Mouse (Mus musculus): ENCODE measurements at regions not wholly inside any gene's neighbourhood (a gene's known extent, or its start where the extent isn't known, plus 50 kb on each side); places are given as distances from the start of the nearest gene placed in this dataset.

- Histone ChIP-seq H3K9me3 (replicated peaks; ENCODE audit: control insufficient read depth, low read length, poor library complexity, severe bottlenecking) (no peaks in the 10 kb centered on the region), H3K27me3 (ENCODE audit: control insufficient read depth, insufficient read depth, low read depth, low read length) (no peaks in the 10 kb centered on the region), H3K36me3 (ENCODE audit: control insufficient read depth, insufficient read depth, low read length) (no peaks in the 10 kb centered on the region), H3K4me1 (ENCODE audit: control insufficient read depth, insufficient read depth, low read length) (no peaks in the 10 kb centered on the region), H3K27ac (ENCODE audit: low read length) (no peak overlapping the region), H3K9ac (ENCODE audit: low read depth, low read length) (no peak overlapping the region), H3K4me2 (ENCODE audit: low read length) (no peak overlapping the region), H3K4me3 (ENCODE audit: low read depth, low read length) (no peak overlapping the region)
- WGBS = 88% methylated on average over 6 of the region's 6 CpGs
- ATAC-seq = no peak
These were observed 145.1 kb upstream of the L3mbtl3 start for GRCm38 (mm10) chr10:26520879-26521278.

GRCm38 (mm10) chr10:26525848-26526546, 150.2 kb upstream of the L3mbtl3 start:
- no peaks in the 10 kb centered on the region for H3K27me3 ChIP-seq (ENCODE audit: control insufficient read depth, insufficient read depth, low read depth, low read length)
- H3K27ac ChIP-seq (ENCODE audit: low read length) = no peak overlapping the region
- H3K4me2 ChIP-seq (ENCODE audit: low read length) = no peak overlapping the region
- no peaks in the 10 kb centered on the region for H3K4me1 ChIP-seq (ENCODE audit: control insufficient read depth, insufficient read depth, low read length)
- WGBS = 84% methylated on average over 4 of the region's 4 CpGs
- H3K4me3 ChIP-seq (ENCODE audit: low read depth, low read length) = no peak overlapping the region
- H3K9me3 ChIP-seq (replicated peaks; ENCODE audit: control insufficient read depth, low read length, poor library complexity, severe bottlenecking) = no peaks in the 10 kb centered on the region
- no peak overlapping the region for H3K9ac ChIP-seq (ENCODE audit: low read depth, low read length)
- no peak for ATAC-seq
- no peaks in the 10 kb centered on the region for H3K36me3 ChIP-seq (ENCODE audit: control insufficient read depth, insufficient read depth, low read length)

GRCm38 (mm10) chr10:26540189-26540588, 164.4 kb upstream of the L3mbtl3 start:
- no peak overlapping the region for H3K4me2 ChIP-seq (ENCODE audit: low read length)
- H3K27ac ChIP-seq (ENCODE audit: low read length) = no peak overlapping the region
- no peaks in the 10 kb centered on the region for H3K9me3 ChIP-seq (replicated peaks; ENCODE audit: control insufficient read depth, low read length, poor library complexity, severe bottlenecking)
- no peaks in the 10 kb centered on the region for H3K4me1 ChIP-seq (ENCODE audit: control insufficient read depth, insufficient read depth, low read length)
- H3K9ac ChIP-seq (ENCODE audit: low read depth, low read length) = no peak overlapping the region
- H3K4me3 ChIP-seq (ENCODE audit: low read depth, low read length) = no peak overlapping the region
- no peak for ATAC-seq
- no peaks in the 10 kb centered on the region for H3K27me3 ChIP-seq (ENCODE audit: control insufficient read depth, insufficient read depth, low read depth, low read length)
- H3K36me3 ChIP-seq (ENCODE audit: control insufficient read depth, insufficient read depth, low read length) = no peaks in the 10 kb centered on the region

GRCm38 (mm10) chr10:26544061-26544460, 168.3 kb upstream of the L3mbtl3 start:
- Histone ChIP-seq H3K9me3 (replicated peaks; ENCODE audit: control insufficient read depth, low read length, poor library complexity, severe bottlenecking) (no peaks in the 10 kb centered on the region), H3K4me3 (ENCODE audit: low read depth, low read length) (no peak overlapping the region), H3K4me1 (ENCODE audit: control insufficient read depth, insufficient read depth, low read length) (no peaks in the 10 kb centered on the region), H3K27me3 (ENCODE audit: control insufficient read depth, insufficient read depth, low read depth, low read length) (no peaks in the 10 kb centered on the region), H3K4me2 (ENCODE audit: low read length) (no peak overlapping the region), H3K36me3 (ENCODE audit: control insufficient read depth, insufficient read depth, low read length) (no peaks in the 10 kb centered on the region), H3K9ac (ENCODE audit: low read depth, low read length) (no peak overlapping the region), H3K27ac (ENCODE audit: low read length) (no peak overlapping the region)
- 95% methylated on average over 1 of the region's 1 CpGs for WGBS
- ATAC-seq = no peak

GRCm38 (mm10) chr10:26544796-26545195, 169.0 kb upstream of the L3mbtl3 start:
- Histone ChIP-seq H3K9ac (ENCODE audit: low read depth, low read length) (no peak overlapping the region), H3K4me3 (ENCODE audit: low read depth, low read length) (no peak overlapping the region), H3K36me3 (ENCODE audit: control insufficient read depth, insufficient read depth, low read length) (no peaks in the 10 kb centered on the region), H3K9me3 (replicated peaks; ENCODE audit: control insufficient read depth, low read length, poor library complexity, severe bottlenecking) (no peaks in the 10 kb centered on the region), H3K4me1 (ENCODE audit: control insufficient read depth, insufficient read depth, low read length) (no peaks in the 10 kb centered on the region), H3K4me2 (ENCODE audit: low read length) (no peak overlapping the region), H3K27me3 (ENCODE audit: control insufficient read depth, insufficient read depth, low read depth, low read length) (no peaks in the 10 kb centered on the region), H3K27ac (ENCODE audit: low read length) (no peak overlapping the region)
- ATAC-seq = no peak
- whole genome bisulfite sequencing = 85% methylated on average over 1 of the region's 1 CpGs

- ATAC-seq = no peak
- H3K9me3 ChIP-seq (replicated peaks; ENCODE audit: control insufficient read depth, low read length, poor library complexity, severe bottlenecking) = no peaks in the 10 kb centered on the region
- WGBS = 84% methylated on average over 8 of the region's 8 CpGs
These were observed 180.5 kb upstream of the L3mbtl3 start for GRCm38 (mm10) chr10:26556246-26556645.

GRCm38 (mm10) chr10:26558118-26558517, 182.3 kb upstream of the L3mbtl3 start:
- Histone ChIP-seq H3K36me3 (ENCODE audit: control insufficient read depth, insufficient read depth, low read length) (no peaks in the 10 kb centered on the region), H3K9ac (ENCODE audit: low read depth, low read length) (no peak overlapping the region), H3K27ac (ENCODE audit: low read length) (no peak overlapping the region), H3K9me3 (replicated peaks; ENCODE audit: control insufficient read depth, low read length, poor library complexity, severe bottlenecking) (no peaks in the 10 kb centered on the region), H3K27me3 (ENCODE audit: control insufficient read depth, insufficient read depth, low read depth, low read length) (no peaks in the 10 kb centered on the region), H3K4me2 (ENCODE audit: low read length) (no peak overlapping the region), H3K4me1 (ENCODE audit: control insufficient read depth, insufficient read depth, low read length) (no peaks in the 10 kb centered on the region), H3K4me3 (ENCODE audit: low read depth, low read length) (no peak overlapping the region)
- no peak for ATAC-seq
- WGBS = 81% methylated on average over 1 of the region's 1 CpGs

More at GRCm38 (mm10) chr10:26556246-26556645, 180.5 kb upstream of the L3mbtl3 start:
- no peak overlapping the region for H3K4me2 ChIP-seq (ENCODE audit: low read length)
- no peak overlapping the region for H3K4me3 ChIP-seq (ENCODE audit: low read depth, low read length)
- H3K27me3 ChIP-seq (ENCODE audit: control insufficient read depth, insufficient read depth, low read depth, low read length) = no peaks in the 10 kb centered on the region
- H3K27ac ChIP-seq (ENCODE audit: low read length) = no peak overlapping the region
- no peaks in the 10 kb centered on the region for H3K36me3 ChIP-seq (ENCODE audit: control insufficient read depth, insufficient read depth, low read length)
- no peak overlapping the region for H3K9ac ChIP-seq (ENCODE audit: low read depth, low read length)
- no peaks in the 10 kb centered on the region for H3K4me1 ChIP-seq (ENCODE audit: control insufficient read depth, insufficient read depth, low read length)

GRCm38 (mm10) chr10:26559323-26559722, 183.6 kb upstream of the L3mbtl3 start:
- no peak for ATAC-seq
- H3K4me1 ChIP-seq (ENCODE audit: control insufficient read depth, insufficient read depth, low read length) = no peaks in the 10 kb centered on the region
- H3K27me3 ChIP-seq (ENCODE audit: control insufficient read depth, insufficient read depth, low read depth, low read length) = no peaks in the 10 kb centered on the region
- H3K27ac ChIP-seq (ENCODE audit: low read length) = no peak overlapping the region
- no peak overlapping the region for H3K9ac ChIP-seq (ENCODE audit: low read depth, low read length)
- no peak overlapping the region for H3K4me3 ChIP-seq (ENCODE audit: low read depth, low read length)
- no peaks in the 10 kb centered on the region for H3K36me3 ChIP-seq (ENCODE audit: control insufficient read depth, insufficient read depth, low read length)
- H3K4me2 ChIP-seq (ENCODE audit: low read length) = no peak overlapping the region
- 72% methylated on average over 4 of the region's 4 CpGs for WGBS
- no peaks in the 10 kb centered on the region for H3K9me3 ChIP-seq (replicated peaks; ENCODE audit: control insufficient read depth, low read length, poor library complexity, severe bottlenecking)

GRCm38 (mm10) chr10:26560456-26560855, 184.7 kb upstream of the L3mbtl3 start:
- WGBS = 83% methylated on average over 4 of the region's 4 CpGs
- Histone ChIP-seq H3K9me3 (replicated peaks; ENCODE audit: control insufficient read depth, low read length, poor library complexity, severe bottlenecking) (no peaks in the 10 kb centered on the region), H3K9ac (ENCODE audit: low read depth, low read length) (no peak overlapping the region), H3K36me3 (ENCODE audit: control insufficient read depth, insufficient read depth, low read length) (no peaks in the 10 kb centered on the region), H3K27me3 (ENCODE audit: control insufficient read depth, insufficient read depth, low read depth, low read length) (no peaks in the 10 kb centered on the region), H3K4me1 (ENCODE audit: control insufficient read depth, insufficient read depth, low read length) (no peaks in the 10 kb centered on the region), H3K4me3 (ENCODE audit: low read depth, low read length) (no peak overlapping the region), H3K4me2 (ENCODE audit: low read length) (no peak overlapping the region), H3K27ac (ENCODE audit: low read length) (no peak overlapping the region)
- no peak for ATAC-seq
